19 mouse cellular contexts compared by ENCODE assay signal in the genomic region with DNA sequence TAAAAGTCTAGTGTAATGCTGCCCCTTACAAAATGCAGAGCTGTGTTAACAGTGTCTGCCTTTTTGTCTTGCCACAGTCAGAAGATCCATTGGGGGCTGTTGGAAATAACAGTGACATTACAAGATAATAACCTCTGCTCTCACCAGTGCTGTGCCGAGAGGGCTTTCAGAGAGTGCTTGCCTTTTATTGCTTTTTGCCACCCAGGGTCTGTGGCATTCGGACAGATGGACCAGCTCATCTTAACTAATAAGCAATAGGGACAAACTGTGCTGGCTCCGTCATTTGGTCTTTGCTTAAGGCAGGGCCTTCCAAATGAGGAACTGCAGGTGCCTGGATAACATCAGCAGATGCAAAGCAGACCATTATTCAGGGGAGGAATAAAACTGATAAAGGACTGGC.
A peak's percentile ranks its signal among the peaks of the same experiment; 100 is the strongest.
DNase-seq lines count a peak whose midpoint lies in the region; ATAC-seq and TF ChIP-seq lines count a peak whose summit lies in the region.
"Had no signal": no experiment of that assay in that cellular context is flagged by ENCODE, and none has a peak within 500 bp of the region (broad histone marks: within the 10 kb centered on the region; RNA-seq: fewer than 3 reads in every experiment).

No protein-coding gene starts in this region.

- no peaks in the 10 kb centered on the region for H3K36me3 ChIP-seq in MEL (ENCODE audit: control insufficient read depth in 1 of 2, insufficient read depth in 2 of 2, low read length in 2 of 2)
- H3K36me3 ChIP-seq in liver, embryonic 11.5 days (ENCODE audit: control insufficient read depth, insufficient read depth, low read length) = no peaks in the 10 kb centered on the region
- H3K36me3 ChIP-seq: embryonic facial prominence, embryonic 10.5 days; forebrain, embryonic 15.5 days; heart, embryonic 12.5 days; hindbrain, embryonic 10.5 days; hindbrain, embryonic 15.5 days had no signal

- 61% methylated on average over 3 of the region's 3 CpGs for WGBS in liver, embryonic 11.5 days

- no peak overlapping the region for H3K4me3 ChIP-seq in MEL (ENCODE audit: control insufficient read depth in 1 of 2, insufficient read depth in 1 of 2, low read depth in 2 of 2, low read length in 2 of 2)
- H3K4me3 ChIP-seq in liver, embryonic 11.5 days (ENCODE audit: low read depth, low read length) = no peak overlapping the region
- H3K4me3 ChIP-seq: embryonic facial prominence, embryonic 10.5 days; forebrain, embryonic 15.5 days; heart, embryonic 12.5 days; hindbrain, embryonic 10.5 days; hindbrain, embryonic 15.5 days had no signal

- no peak overlapping the region for H3K9ac ChIP-seq in MEL (ENCODE audit: control insufficient read depth, low read depth, low read length, poor library complexity, severe bottlenecking)
- no peak overlapping the region for H3K9ac ChIP-seq in liver, embryonic 11.5 days (ENCODE audit: low read depth, low read length)
- H3K9ac ChIP-seq: forebrain, embryonic 15.5 days; heart, embryonic 12.5 days; hindbrain, embryonic 15.5 days had no signal

- H3K4me1 ChIP-seq in MEL (ENCODE audit: control insufficient read depth in 1 of 2, insufficient read depth in 2 of 2, low read length in 2 of 2) = no peaks in the 10 kb centered on the region
- H3K4me1 ChIP-seq in liver, embryonic 11.5 days (replicated peaks; ENCODE audit: control insufficient read depth, insufficient read depth, low read length) = no peaks in the 10 kb centered on the region
- H3K4me1 ChIP-seq: embryonic facial prominence, embryonic 10.5 days; forebrain, embryonic 15.5 days; hindbrain, embryonic 10.5 days; hindbrain, embryonic 15.5 days had no signal

- TF ChIP-seq POLR2A in MEL (IDR thresholded peaks at IDR 0.05; ENCODE audit: control insufficient read depth in 1 of 2, insufficient read depth in 1 of 2, low read depth in 1 of 2, low read length in 2 of 2, poor library complexity in 1 of 2) = no peak

- H3K27me3 ChIP-seq in MEL (ENCODE audit: control insufficient read depth in 1 of 2, insufficient read depth in 2 of 2, low read length in 2 of 2) = no peaks in the 10 kb centered on the region
- H3K27me3 ChIP-seq in liver, embryonic 11.5 days (replicated peaks; ENCODE audit: control insufficient read depth, insufficient read depth, low read length) = no peaks in the 10 kb centered on the region
- H3K27me3 ChIP-seq: CH12.LX; forebrain, embryonic 15.5 days; heart, embryonic 12.5 days; hindbrain, embryonic 15.5 days had no signal

- no peak for ATAC-seq in liver, embryonic 11.5 days (replicated peaks; ENCODE audit: low FRiP score)
- ATAC-seq: forebrain, embryonic 15.5 days; inflammation-experienced regulatory T-cells, adult 6 months had no signal

- no peak overlapping the region for H3K4me2 ChIP-seq in liver, embryonic 11.5 days
- H3K4me2 ChIP-seq: forebrain, embryonic 15.5 days; heart, embryonic 12.5 days; hindbrain, embryonic 15.5 days had no signal

- no peaks in the 10 kb centered on the region for H3K9me3 ChIP-seq in MEL (replicated peaks; ENCODE audit: insufficient read depth, low read length)
- H3K9me3 ChIP-seq in liver, embryonic 11.5 days (ENCODE audit: control insufficient read depth, low read length) = no peaks in the 10 kb centered on the region
- H3K9me3 ChIP-seq: embryonic facial prominence, embryonic 10.5 days; forebrain, embryonic 15.5 days; heart, embryonic 12.5 days; hindbrain, embryonic 10.5 days; hindbrain, embryonic 15.5 days had no signal

- TF ChIP-seq CTCF in MEL (IDR thresholded peaks at IDR 0.05 in 2 of 3, conservative IDR thresholded peaks at IDR 0.05 in 1 of 3; ENCODE audit: control insufficient read depth in 1 of 3, insufficient read depth in 1 of 3, low read depth in 2 of 3, low read length in 3 of 3, poor library complexity in 1 of 3, severe bottlenecking in 1 of 3) = no peak

- peak; percentile 15 for DNase-seq in adrenal gland, adult 8-10 months
- DNase-seq in adrenal gland, postnatal 36 days = no peak
- peak; percentile 58 for DNase-seq in heart, adult 11 months
- no peak for DNase-seq in heart, adult 18-20 months
- DNase-seq in MEL (ENCODE audit: low read depth, low spot score) = peak; percentile 1
- DNase-seq in brain, adult 2 months (ENCODE audit: low read depth, low spot score) = peak; percentile 4
- DNase-seq in liver, embryonic 11.5 days (ENCODE audit: low spot score) = no peak
- DNase-seq: cerebellum, adult 11-12 months; cerebellum, adult 9-10 months; cerebellum, postnatal 36 days; gastrocnemius, postnatal 36 days; kidney, adult 18-20 months had no signal

- TF ChIP-seq RAD21 in MEL (IDR thresholded peaks at IDR 0.05; ENCODE audit: low read depth, low read length) = no peak

- TF ChIP-seq EP300 in MEL (IDR thresholded peaks at IDR 0.05; ENCODE audit: low read depth in 1 of 2, low read length in 2 of 2) = no peak

- no peaks in the 10 kb centered on the region for H3K79me2 ChIP-seq in MEL (ENCODE audit: control insufficient read depth, insufficient read depth, low read length, poor library complexity)

- no peak overlapping the region for H3K27ac ChIP-seq in MEL (ENCODE audit: control insufficient read depth, low read depth, low read length)
- no peak overlapping the region for H3K27ac ChIP-seq in liver, embryonic 11.5 days (ENCODE audit: low read depth, low read length)
- H3K27ac ChIP-seq: embryonic facial prominence, embryonic 10.5 days; forebrain, embryonic 15.5 days; hindbrain, embryonic 10.5 days; hindbrain, embryonic 15.5 days had no signal

TF ChIP-seq in MEL, 35 proteins besides CTCF, POLR2A, EP300 and RAD21:
- TF ChIP-seq ZC3H11A (IDR thresholded peaks at IDR 0.05; ENCODE audit: low read depth, low read length) = no peak
- no peak for TF ChIP-seq MEF2A (IDR thresholded peaks at IDR 0.05; ENCODE audit: extremely low read depth, insufficient replicate concordance, low read depth, low read length, poor library complexity, severe bottlenecking)
- TF ChIP-seq NELFE (IDR thresholded peaks at IDR 0.05; ENCODE audit: low read depth, low read length) = no peak
- no peak for TF ChIP-seq POLR2AphosphoS5 (IDR thresholded peaks at IDR 0.05; ENCODE audit: borderline replicate concordance, low read depth, low read length)
- TF ChIP-seq POLR2AphosphoS2 (IDR thresholded peaks at IDR 0.05; ENCODE audit: low read length) = no peak
- TF ChIP-seq USF2 (IDR thresholded peaks at IDR 0.05; ENCODE audit: borderline replicate concordance in 1 of 2, insufficient read depth in 1 of 2, low read depth in 1 of 2, low read length in 2 of 2) = no peak
TF ChIP-seq in MEL: peak in this region for 0.

Comparison
In these comparisons a context has a peak if more than half of its experiments do, and no peak if none do; other contexts are left out.
1. DNase-seq: peak in adrenal gland, adult 8-10 months (single experiment), heart, adult 11 months (single experiment), MEL (single experiment) and brain, adult 2 months (single experiment); none in adrenal gland, postnatal 36 days (0 of 2), heart, adult 18-20 months (0 of 2) and liver, embryonic 11.5 days (single experiment).